Mouse (Mus musculus) right cerebral cortex, adult 18-20 months (tissue): ENCODE measurements around the gene Zfp87.

Source experiments
- DNase-seq: peaks from one replicate; pipeline ENCODE4 v3.0.0; 2022; ENCODE audit warnings: mixed read lengths

Zfp87 gene

GRCm38 (mm10) chr13:67525753-67526410 lies at the start of gene Zfp87, which contains the start of gene Gm26965:
Gene Zfp87 (minus strand): TSS chr13:67526177.
Gene Gm26965 (minus strand): TSS chr13:67526151.
- DNase-seq = peak; percentile 96

GRCm38 (mm10) chr13:67572591-67573189 lies 46.7 kb upstream of the Zfp87 start:
- no peak for DNase-seq

GRCm38 (mm10) chr13:67553730-67554129 lies 27.8 kb upstream of the Zfp87 start, which contains the start of gene Zfp748:
Gene Zfp748 (minus strand): TSS chr13:67553830.
- DNase-seq = no peak

- peak; percentile 94 for DNase-seq
These were observed 26.7 kb upstream of the Zfp87 start for GRCm38 (mm10) chr13:67552505-67553346.

GRCm38 (mm10) chr13:67545941-67546340 lies 20.0 kb upstream of the Zfp87 start:
- no peak for DNase-seq

GRCm38 (mm10) chr13:67527049-67527730 lies 1.2 kb upstream of the Zfp87 start:
- DNase-seq = no peak

- DNase-seq = no peak
These were observed 25.1 kb downstream of the Zfp87 start for GRCm38 (mm10) chr13:67500908-67501307.

- peak; percentile 92 for DNase-seq
These were observed 25.8 kb downstream of the Zfp87 start, which contains the start of gene Zfp58 for GRCm38 (mm10) chr13:67500084-67500719. Gene Zfp58 (minus strand): TSS chr13:67500555.

GRCm38 (mm10) chr13:67495631-67496030 lies 30.3 kb downstream of the Zfp87 start:
- no peak for DNase-seq

- peak; percentile 6 for DNase-seq
These were observed 41.6 kb downstream of the Zfp87 start for GRCm38 (mm10) chr13:67484424-67484811.

- peak; percentile 91 for DNase-seq
These were observed 42.2 kb downstream of the Zfp87 start, which contains the start of gene Zfp874b for GRCm38 (mm10) chr13:67483625-67484423. Gene Zfp874b (minus strand): TSS chr13:67484258.

GRCm38 (mm10) chr13:67481528-67481927 lies 44.4 kb downstream of the Zfp87 start:
- no peak for DNase-seq

- no peak for DNase-seq
These were observed 56.7 kb downstream of the Zfp87 start for GRCm38 (mm10) chr13:67469274-67469673.
